Mouse (Mus musculus) liver, postnatal 0 days (tissue): ENCODE data around the gene Syp.

Source experiments
- CTCF ChIP-seq: sonication (generic); IDR thresholded peaks from 2 replicates; pipeline ENCODE4 v1.5.1; 2016; ENCODE audit warnings: antibody characterized with exemption, low read depth
- EP300 ChIP-seq: IDR thresholded peaks from 2 replicates; pipeline ENCODE4 v1.6.1; 2016; ENCODE audit warnings: antibody characterized with exemption, low read depth, mild to moderate bottlenecking

DNA sequence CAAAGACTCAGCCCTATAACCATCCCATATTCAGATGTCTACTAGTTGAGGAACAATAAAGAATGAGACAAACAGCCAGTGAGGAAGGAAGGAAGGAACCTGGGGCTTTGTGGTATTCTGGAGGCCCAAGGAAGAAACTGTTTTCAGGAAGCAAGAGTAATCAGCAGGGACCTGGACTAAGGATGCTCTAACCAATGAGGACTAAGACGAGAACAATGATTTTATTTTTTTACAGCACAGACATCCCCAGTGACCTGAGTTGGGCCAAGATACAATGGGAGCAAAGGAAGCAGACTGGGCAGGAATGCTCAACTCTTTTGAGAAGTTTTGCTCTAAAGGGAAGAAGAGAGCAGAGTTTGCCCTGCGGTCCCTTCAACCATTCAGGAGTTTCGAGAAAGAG lies 24.7 kb downstream of the Syp start:
- TF ChIP-seq CTCF (no peak), EP300 (no peak)
